Mouse (Mus musculus) kidney, postnatal 14 days (tissue): Measurements from ENCODE around the gene 5730596B20Rik.

Experiments
- DNase-seq: peaks from one replicate; pipeline ENCODE4 v3.0.0; 2022; ENCODE audit warnings: mixed read lengths

5730596B20Rik gene

GRCm38 (mm10) chr6:52176391-52176790 lies 907 bp upstream of the 5730596B20Rik start:
- peak; percentile 36 for DNase-seq

- no peak for DNase-seq
These were observed 508 bp downstream of the 5730596B20Rik start for GRCm38 (mm10) chr6:52177806-52178205.

GRCm38 (mm10) chr6:52178918-52179665 lies 1.8 kb downstream of the 5730596B20Rik start:
- DNase-seq: no peak

GRCm38 (mm10) chr6:52179690-52180089 lies 2.4 kb downstream of the 5730596B20Rik start:
- peak; percentile 52 for DNase-seq

- no peak for DNase-seq
These were observed 3.0 kb downstream of the 5730596B20Rik start for GRCm38 (mm10) chr6:52180213-52180710.

GRCm38 (mm10) chr6:52180726-52181125 lies 3.4 kb downstream of the 5730596B20Rik start:
- no peak for DNase-seq

GRCm38 (mm10) chr6:52182030-52182429 lies 4.7 kb downstream of the 5730596B20Rik start:
- DNase-seq: no peak

GRCm38 (mm10) chr6:52182793-52183192 lies 5.5 kb downstream of the 5730596B20Rik start:
- DNase-seq: no peak

- DNase-seq: peak; percentile 78
These were observed 6.2 kb downstream of the 5730596B20Rik start for GRCm38 (mm10) chr6:52183311-52184080.

- DNase-seq: peak; percentile 46
These were observed 7.4 kb downstream of the 5730596B20Rik start for GRCm38 (mm10) chr6:52184668-52185067.

GRCm38 (mm10) chr6:52185222-52185621 lies 7.9 kb downstream of the 5730596B20Rik start:
- DNase-seq: peak; percentile 64

GRCm38 (mm10) chr6:52185834-52186233 lies 8.5 kb downstream of the 5730596B20Rik start:
- DNase-seq: peak; percentile 41

- peak; percentile 39 for DNase-seq
These were observed 9.2 kb downstream of the 5730596B20Rik start for GRCm38 (mm10) chr6:52186500-52186899.

- DNase-seq: peak; percentile 58
These were observed 11.9 kb downstream of the 5730596B20Rik start for GRCm38 (mm10) chr6:52189172-52189591.

- peak; percentile 40 for DNase-seq
These were observed 12.6 kb downstream of the 5730596B20Rik start for GRCm38 (mm10) chr6:52189909-52190308.

GRCm38 (mm10) chr6:52190410-52190809 lies 13.1 kb downstream of the 5730596B20Rik start:
- DNase-seq: peak; percentile 43

- peak; percentile 52 for DNase-seq
These were observed 13.9 kb downstream of the 5730596B20Rik start, which contains the start of gene Hoxa4 for GRCm38 (mm10) chr6:52190906-52191810. Hoxa4 (minus strand) TSS chr6:52191753.

- peak; percentile 96 for DNase-seq
These were observed 14.7 kb downstream of the 5730596B20Rik start for GRCm38 (mm10) chr6:52191860-52192550.

- peak; percentile 41 for DNase-seq
These were observed 17.4 kb downstream of the 5730596B20Rik start for GRCm38 (mm10) chr6:52194690-52195089.

GRCm38 (mm10) chr6:52196811-52197210 lies 19.5 kb downstream of the 5730596B20Rik start:
- peak; percentile 8 for DNase-seq

- DNase-seq: peak; percentile 81
These were observed 20.0 kb downstream of the 5730596B20Rik start for GRCm38 (mm10) chr6:52197271-52197670.
